Mouse (Mus musculus) brown adipose tissue, adult 24 weeks (tissue): ENCODE results near the gene Iqcj. TPM values are rescaled to one million over a fixed set of nuclear protein-coding genes. Genes with fewer than 3 reads are reported as not detected.
"Not testable (repeated sequence)": the region's sequence is repeated elsewhere in the genome, so short reads cannot be mapped to it uniquely, and the experiment has no call there.

Source experiments
- H3K27ac ChIP-seq: fragments of 200-500 bp; replicated peaks from 2 replicates; pipeline ENCODE4 v1.5.1; 2012; ENCODE audit warnings: low read depth, mild to moderate bottlenecking, low read length
- H3K4me1 ChIP-seq: fragments of 200-500 bp; 2 replicates; pipeline ENCODE4 v1.6.1; 2012; ENCODE audit warnings: low read length, mixed read lengths; ENCODE audit not compliant: control insufficient read depth, insufficient read depth, insufficient read length
- H3K4me3 ChIP-seq: fragments of 200-500 bp; 2 replicates; pipeline ENCODE4 v1.5.1; 2012; ENCODE audit warnings: low read depth, mild to moderate bottlenecking, low read length, moderate library complexity; ENCODE audit not compliant: insufficient read depth
- polyA plus RNA-seq: library from polyadenylated mRNA; stranded (reverse); fragments of >200 nt; gene quantifications from 2 replicates; pipeline ENCODE4 v1.2.4, GENCODE M21; 2012; ENCODE audit not compliant: missing spikeins, insufficient read depth, insufficient read length

The Iqcj gene
- polyA plus RNA-seq, 1 experiment: not detected

DNA sequence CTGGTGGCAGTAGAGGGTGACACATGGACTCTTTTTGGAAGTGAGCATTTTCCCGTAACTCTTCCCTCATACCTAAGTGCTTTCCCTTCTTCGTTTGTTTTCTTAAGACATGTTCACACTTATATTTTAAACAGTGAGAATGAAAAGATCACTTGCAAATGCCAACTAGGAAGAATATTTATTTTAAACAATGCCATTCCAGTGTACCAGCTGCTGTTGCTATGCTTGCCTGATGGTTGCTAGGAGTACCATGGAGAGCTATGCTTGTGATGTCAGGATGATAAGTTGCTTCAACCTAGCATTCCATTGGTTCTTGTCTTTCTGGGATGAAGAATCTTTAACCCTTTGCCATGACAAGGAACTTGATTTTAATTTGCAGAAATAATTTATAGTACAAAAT lies 193.0 kb downstream of the Iqcj start:
- no peaks in the 10 kb centered on the region for H3K4me1 ChIP-seq
- no peak overlapping the region for H3K4me3 ChIP-seq
- H3K27ac ChIP-seq: no peak overlapping the region

- no peak overlapping the region for H3K27ac ChIP-seq
- H3K4me3 ChIP-seq: no peak overlapping the region
Observed at GRCm38 (mm10) chr3:68092108-68092507, 200.1 kb downstream of the Iqcj start.

DNA sequence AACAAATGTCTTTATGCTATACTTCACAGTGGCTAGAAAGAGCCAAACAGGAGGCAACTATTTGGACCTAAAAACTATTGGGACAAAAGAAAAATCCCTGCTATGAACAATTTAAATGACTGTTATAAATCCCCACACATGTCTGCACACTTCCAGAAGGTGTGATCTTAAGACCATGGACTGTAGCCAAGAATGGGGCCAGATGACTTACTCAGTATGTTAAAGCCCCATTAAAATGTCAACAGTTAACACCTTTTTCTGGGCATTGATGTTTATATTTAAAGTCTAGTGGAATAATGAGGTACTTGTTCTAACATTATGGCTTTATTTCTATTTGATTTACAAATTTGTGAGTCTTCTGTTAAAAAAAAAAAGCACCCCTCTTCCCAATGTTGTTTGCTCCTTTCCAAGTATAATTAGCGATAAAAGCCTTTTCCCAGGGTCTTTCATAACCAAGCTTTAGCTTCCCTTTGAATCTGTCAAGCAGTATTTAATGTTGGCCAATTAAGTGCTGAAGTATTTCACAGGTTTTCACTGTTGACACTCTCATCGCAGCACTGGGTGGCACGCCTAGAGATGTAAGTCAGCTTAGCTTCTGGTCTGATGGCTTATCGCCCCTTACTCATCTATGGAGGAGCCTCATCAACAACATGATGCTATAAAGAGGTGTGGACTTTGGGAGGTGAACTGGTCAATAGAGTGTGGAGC lies 204.9 kb downstream of the Iqcj start:
- Histone ChIP-seq H3K4me3 (no peak overlapping the region), H3K4me1 (no peaks in the 10 kb centered on the region), H3K27ac (no peak overlapping the region)

More at GRCm38 (mm10) chr3:68092108-68092507, 200.1 kb downstream of the Iqcj start:
- no peaks in the 10 kb centered on the region for H3K4me1 ChIP-seq

DNA sequence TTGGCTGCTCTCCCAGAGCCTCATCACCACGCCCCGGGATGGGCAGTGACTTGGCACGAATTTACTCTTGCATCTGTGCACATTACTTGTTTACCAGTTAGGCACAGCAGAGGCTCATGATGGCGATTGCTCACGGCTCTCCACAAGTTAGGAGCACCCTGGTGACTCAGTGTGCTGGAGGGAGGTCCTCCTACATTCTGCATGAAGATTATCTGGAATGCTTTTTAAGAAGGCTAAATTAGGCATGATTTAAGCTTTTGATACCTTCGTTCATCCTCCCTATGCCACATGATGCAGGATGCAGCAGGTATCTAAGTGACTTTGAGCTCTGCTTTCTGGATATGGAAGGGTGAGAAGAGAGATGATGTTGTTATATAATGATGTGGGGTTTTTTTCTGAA lies 207.5 kb downstream of the Iqcj start:
- not testable (repeated sequence) for H3K27ac ChIP-seq, H3K4me3 ChIP-seq, H3K4me1 ChIP-seq

GRCm38 (mm10) chr3:68101343-68101742 lies 209.3 kb downstream of the Iqcj start:
- Histone ChIP-seq H3K27ac (no peak overlapping the region), H3K4me3 (no peak overlapping the region), H3K4me1 (no peaks in the 10 kb centered on the region)

DNA sequence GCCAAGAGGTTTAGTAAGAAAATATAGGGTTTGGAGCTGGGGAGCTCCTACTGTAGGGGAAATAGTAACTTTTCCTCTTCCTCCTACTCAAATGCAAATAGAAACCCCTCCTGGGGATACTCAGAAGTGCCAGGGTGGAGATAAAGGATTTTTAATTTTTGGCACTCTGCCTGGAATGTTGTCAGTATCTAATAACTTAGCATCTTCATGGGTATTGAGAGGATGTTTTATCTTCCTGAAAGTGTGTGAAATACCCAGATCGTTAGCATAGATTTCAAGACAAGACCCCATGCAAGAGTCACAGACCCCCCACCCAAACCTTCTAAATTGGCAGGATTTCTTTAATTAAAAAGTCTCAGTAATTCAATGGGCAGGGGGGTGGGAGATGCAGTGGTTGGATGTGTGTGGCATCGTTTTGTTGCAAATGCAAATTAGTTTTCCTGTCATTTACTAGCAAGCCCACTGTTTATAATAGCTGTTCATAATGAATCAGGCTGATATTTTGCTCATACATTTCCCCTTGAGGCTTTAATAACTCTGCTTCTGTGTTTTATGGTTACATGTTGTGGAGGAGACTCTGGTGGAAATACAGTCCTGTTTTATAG lies 213.2 kb downstream of the Iqcj start:
- Histone ChIP-seq H3K4me3 (no peak overlapping the region), H3K4me1 (no peaks in the 10 kb centered on the region), H3K27ac (no peak overlapping the region)

Other genes with a start within 250 kb of the Iqcj start
- not detected in 2 replicates for gene Iqschfp, start within 50 bp of the Iqcj start, polyA plus RNA-seq
- gene Schip1, start 172.6 kb downstream of the Iqcj start, polyA plus RNA-seq: 6.5 and 10.5 TPM in 2 replicates